9 mouse cellular contexts compared by ENCODE assay signal in genomic region chr13:98654129-98654939, GRCm38 (mm10). TPM values are rescaled to one million over a fixed set of nuclear protein-coding genes. Genes with fewer than 3 reads are reported as not detected.
A peak's percentile ranks its signal among the peaks of the same experiment; 100 is the strongest.
DNase-seq lines count a peak whose midpoint lies in the region; ATAC-seq and TF ChIP-seq lines count a peak whose summit lies in the region.
"Had no signal": no experiment of that assay in that cellular context is flagged by ENCODE, and none has a peak within 500 bp of the region (broad histone marks: within the 10 kb centered on the region; RNA-seq: fewer than 3 reads in every experiment).

No protein-coding gene starts in this region.

- DNase-seq in gastrocnemius, adult 8-10 months (ENCODE audit: low spot score in 2 of 2) = peak; percentile 25 to 27
- no peak for DNase-seq in liver, postnatal 0 days
- no peak for DNase-seq in yolk sac, embryonic 10.5 days (ENCODE audit: low spot score)
- no peak for DNase-seq in frontal cortex, postnatal 10 days (ENCODE audit: low spot score in 2 of 2)

- H3K9ac ChIP-seq in hindbrain, embryonic 16.5 days (ENCODE audit: low read depth, low read length) = no peak overlapping the region
- H3K9ac ChIP-seq in hindbrain, embryonic 13.5 days = no peak overlapping the region
- H3K9ac ChIP-seq in liver, postnatal 0 days (replicated peaks) = no peak overlapping the region

- H3K9me3 ChIP-seq in hindbrain, embryonic 16.5 days (ENCODE audit: control insufficient read depth, low read length) = no peaks in the 10 kb centered on the region
- H3K9me3 ChIP-seq in hindbrain, embryonic 13.5 days = no peaks in the 10 kb centered on the region
- no peaks in the 10 kb centered on the region for H3K9me3 ChIP-seq in liver, postnatal 0 days (ENCODE audit: low read length)

- WGBS in hindbrain, embryonic 16.5 days = 63% methylated on average over 10 of the region's 10 CpGs
- WGBS in hindbrain, embryonic 13.5 days = 66% methylated on average over 10 of the region's 10 CpGs
- WGBS in liver, postnatal 0 days (ENCODE audit: insufficient replicate concordance) = 84% methylated on average over 10 of the region's 10 CpGs

- H3K4me3 ChIP-seq in hindbrain, embryonic 16.5 days (ENCODE audit: low read length) = no peak overlapping the region
- no peak overlapping the region for H3K4me3 ChIP-seq in hindbrain, embryonic 13.5 days
- H3K4me3 ChIP-seq in C2C12 (ENCODE audit: insufficient read depth, poor library complexity, severe bottlenecking) = no peak overlapping the region
- no peak overlapping the region for H3K4me3 ChIP-seq in liver, postnatal 0 days (ENCODE audit: low read depth, low read length)

- H3ac ChIP-seq in C2C12 (ENCODE audit: control insufficient read depth, insufficient read length, low read depth) = no peak overlapping the region

- no peak for TF ChIP-seq CTCF in C2C12 (IDR thresholded peaks at IDR 0.05; ENCODE audit: control insufficient read depth, insufficient read depth, insufficient read length)
- no peak for TF ChIP-seq CTCF in liver, postnatal 0 days (IDR thresholded peaks at IDR 0.05; ENCODE audit: low read depth)

- no peaks in the 10 kb centered on the region for H3K79me3 ChIP-seq in C2C12 (ENCODE audit: low read depth)

- no peak overlapping the region for H3K27ac ChIP-seq in hindbrain, embryonic 16.5 days (ENCODE audit: low read depth, low read length)
- no peak overlapping the region for H3K27ac ChIP-seq in hindbrain, embryonic 13.5 days
- 0 out of 2 replicates have a peak overlapping the region, but pooled peaks have one; percentile 11 for H3K27ac ChIP-seq in liver, postnatal 0 days (ENCODE audit: low read depth)

- no peak overlapping the region for H3K4me2 ChIP-seq in hindbrain, embryonic 16.5 days (ENCODE audit: low read length)
- no peak overlapping the region for H3K4me2 ChIP-seq in hindbrain, embryonic 13.5 days
- H3K4me2 ChIP-seq in liver, postnatal 0 days (ENCODE audit: low read depth, low read length) = no peak overlapping the region

- H3K4me1 ChIP-seq in hindbrain, embryonic 16.5 days (ENCODE audit: control insufficient read depth, insufficient read depth, low read depth, low read length) = no peaks in the 10 kb centered on the region
- 0 out of 2 replicates have a peak, but pooled peaks cover 6% of the 10 kb centered on the region for H3K4me1 ChIP-seq in hindbrain, embryonic 13.5 days (replicated peaks)
- H3K4me1 ChIP-seq in liver, postnatal 0 days (ENCODE audit: insufficient read depth) = no peaks in the 10 kb centered on the region

- H3K27me3 ChIP-seq in hindbrain, embryonic 16.5 days (replicated peaks; ENCODE audit: control insufficient read depth, insufficient read depth, low read length) = no peaks in the 10 kb centered on the region
- H3K27me3 ChIP-seq in hindbrain, embryonic 13.5 days = no peaks in the 10 kb centered on the region
- H3K27me3 ChIP-seq in C2C12 (ENCODE audit: control insufficient read depth, insufficient read depth, insufficient read length) = no peaks in the 10 kb centered on the region
- H3K27me3 ChIP-seq in liver, postnatal 0 days (ENCODE audit: insufficient read depth, low read length) = no peaks in the 10 kb centered on the region
- H3K27me3 ChIP-seq: CH12.LX had no signal

- ATAC-seq in hindbrain, embryonic 16.5 days = peak; percentile 73
- no peak for ATAC-seq in hindbrain, embryonic 13.5 days (ENCODE audit: low FRiP score)
- ATAC-seq in liver, postnatal 0 days = no peak
- ATAC-seq in monocyte, adult 5-6 weeks (replicated peaks; ENCODE audit: insufficient number of reproducible peaks, low FRiP score, low TSS enrichment, poor library complexity, severe bottlenecking) = no peak

- no peaks in the 10 kb centered on the region for H3K36me3 ChIP-seq in hindbrain, embryonic 16.5 days (ENCODE audit: control insufficient read depth, insufficient read depth, low read length)
- no peaks in the 10 kb centered on the region for H3K36me3 ChIP-seq in hindbrain, embryonic 13.5 days
- no peaks in the 10 kb centered on the region for H3K36me3 ChIP-seq in C2C12 (ENCODE audit: control insufficient read depth, insufficient read depth)
- no peaks in the 10 kb centered on the region for H3K36me3 ChIP-seq in liver, postnatal 0 days (replicated peaks; ENCODE audit: insufficient read depth, low read length)

- H3K79me2 ChIP-seq in C2C12 (ENCODE audit: control insufficient read depth, insufficient read depth) = no peaks in the 10 kb centered on the region

- TF ChIP-seq EP300 in liver, postnatal 0 days (IDR thresholded peaks at IDR 0.05; ENCODE audit: low read depth) = no peak

TF ChIP-seq in C2C12, 6 proteins besides CTCF, POLR2A, EP300 and RAD21:
- TF ChIP-seq USF1 (IDR thresholded peaks at IDR 0.05; ENCODE audit: low read depth) (no peak), MYOG (IDR thresholded peaks at IDR 0.05; ENCODE audit: control insufficient read depth, extremely low read depth, insufficient read length) (no peak), FOSL1 (IDR thresholded peaks at IDR 0.05; ENCODE audit: insufficient read depth, low read length, poor library complexity, severe bottlenecking) (no peak), MYOD1 (IDR thresholded peaks at IDR 0.05; ENCODE audit: control insufficient read depth, insufficient read length, low read depth) (peak; percentile 54)

RNA-seq across cellular contexts. Expression of gene Tmem174, which starts 17.1 kb away (rescaled TPM):
- 0.06 TPM in 1 of 2 replicates, not detected in the other for polyA plus RNA-seq in hindbrain, embryonic 16.5 days (2015; fragmentation: Nextera tagmentation; extraction: Ambion mirVana)
- not detected in 2 replicates for polyA plus RNA-seq in hindbrain, embryonic 13.5 days (2015; fragmentation: Nextera tagmentation; extraction: Ambion mirVana)
- not detected for polyA plus RNA-seq in C2C12 (2012; fragmentation: generic; extraction: Trizol)
- total RNA-seq in gastrocnemius, adult 8-10 months (2022) = not detected
- not detected in 2 replicates for polyA plus RNA-seq in liver, postnatal 0 days (2015; fragmentation: Nextera tagmentation; extraction: Ambion mirVana)
- not detected in 3 replicates for total RNA-seq in monocyte, adult 5-6 weeks (2017)
- total RNA-seq: CH12.LX had no signal

RNA-seq across cellular contexts. Expression of gene Tmem171, which starts 40.3 kb away (rescaled TPM):
- polyA plus RNA-seq in hindbrain, embryonic 16.5 days (2015; fragmentation: Nextera tagmentation; extraction: Ambion mirVana) = 0.26 TPM in 1 of 2 replicates, not detected in the other
- not detected in 2 replicates for polyA plus RNA-seq in hindbrain, embryonic 13.5 days (2015; fragmentation: Nextera tagmentation; extraction: Ambion mirVana)
- polyA plus RNA-seq in C2C12 (2012; fragmentation: generic; extraction: Trizol) = 13.0 TPM
- total RNA-seq in gastrocnemius, adult 8-10 months (2022) = 1 to 10 TPM in 1 of 4 experiments, under 1 TPM in 1, not detected in 2; 0.32 to 1.4 TPM
- polyA plus RNA-seq in liver, postnatal 0 days (2015; fragmentation: Nextera tagmentation; extraction: Ambion mirVana) = 0.33 and 0.35 TPM in 2 replicates
- total RNA-seq in monocyte, adult 5-6 weeks (2017) = 2.5 to 2.7 TPM in 2 of 3 replicates, not detected in the other
- total RNA-seq: CH12.LX had no signal

Comparison
In these comparisons a context has a peak if more than half of its experiments do, and no peak if none do; other contexts are left out.
1. DNase-seq: peak in gastrocnemius, adult 8-10 months (2 of 2); none in liver, postnatal 0 days (single experiment), yolk sac, embryonic 10.5 days (single experiment) and frontal cortex, postnatal 10 days (0 of 2).
2. RNA of gene Tmem171, which starts 40.3 kb away (polyA plus RNA-seq): 13.0 TPM in C2C12 (single experiment); 0.33 to 0.35 TPM in liver, postnatal 0 days, 0.26 TPM in hindbrain, embryonic 16.5 days and not detected in hindbrain, embryonic 13.5 days; every median in the first group is over 10 times any median in the second.